Mouse (Mus musculus): ENCODE measurements at regions not wholly inside any gene's neighbourhood (a gene's known extent, or its start where the extent isn't known, plus 50 kb on each side); places are given as distances from the start of the nearest gene placed in this dataset.

DNA sequence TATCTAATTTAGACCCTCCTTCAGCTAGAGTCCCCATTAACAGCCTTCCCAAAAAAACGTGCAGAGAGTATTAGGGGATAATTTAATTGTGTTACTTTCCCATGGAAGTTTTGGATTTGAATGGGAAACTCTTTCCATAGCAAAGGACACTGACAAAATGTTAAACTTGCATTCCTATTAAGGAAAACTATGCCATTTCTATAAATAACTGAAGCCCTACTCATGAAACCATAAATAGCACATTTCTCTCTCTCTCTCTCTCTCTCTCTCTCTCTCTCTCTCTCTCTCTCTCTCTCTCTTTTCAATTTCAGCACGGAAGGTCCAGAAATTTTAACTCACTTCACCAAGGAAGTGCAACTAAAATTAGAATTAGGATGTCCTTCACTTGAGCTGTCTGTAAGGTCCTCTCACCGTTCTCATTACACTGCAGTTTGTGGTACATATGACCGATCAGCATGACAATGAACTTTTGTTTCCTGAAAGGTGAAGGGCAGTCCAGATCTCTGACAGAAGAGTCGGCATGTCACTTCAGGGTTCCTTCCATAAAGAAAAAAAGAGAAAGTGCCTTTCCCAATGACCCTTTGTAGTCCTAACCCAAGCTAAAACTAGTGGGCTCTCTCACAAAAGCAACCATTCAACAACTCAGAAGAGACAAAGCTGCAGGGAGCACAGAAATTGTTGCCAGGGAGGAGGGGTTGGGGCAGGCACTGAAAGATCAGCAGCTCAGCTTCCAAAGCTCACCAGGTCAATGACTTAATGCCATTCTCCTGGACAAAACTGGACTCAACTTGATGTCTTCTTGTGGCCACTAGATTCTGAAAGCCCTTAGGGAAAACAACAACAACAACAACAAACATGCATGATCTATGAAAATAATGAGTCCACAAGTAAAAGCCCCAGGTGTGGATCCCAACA lies 696.9 kb downstream of the Diaph3 start:
- TF ChIP-seq POLR2A (IDR thresholded peaks at IDR 0.05; ENCODE audit: insufficient read length, low read depth) (no peak), MAX (IDR thresholded peaks at IDR 0.05; ENCODE audit: low read depth) (no peak), SRF (IDR thresholded peaks at IDR 0.05; ENCODE audit: control insufficient read depth, insufficient read length, low read depth) (no peak), CEBPB (IDR thresholded peaks at IDR 0.05; ENCODE audit: insufficient read depth, poor library complexity, severe bottlenecking) (no peak), REST (IDR thresholded peaks at IDR 0.05; ENCODE audit: insufficient read depth, insufficient read length) (no peak), TCF3 (IDR thresholded peaks at IDR 0.05; ENCODE audit: insufficient read length, low read depth) (no peak), E2F4 (IDR thresholded peaks at IDR 0.05; ENCODE audit: insufficient read depth) (no peak)

All from myocyte (in vitro differentiated cells).